Mouse (Mus musculus) brain, embryonic 14.5 days (tissue): ENCODE data around the gene Dpy19l3. TPM values are rescaled to one million over a fixed set of nuclear protein-coding genes. Genes with fewer than 3 reads are reported as not detected.

Experiments
- DNase-seq: peaks from one replicate; pipeline ENCODE4 v3.0.0-alpha.2; 2011; ENCODE audit warnings: low read depth
- CTCF ChIP-seq: fragments of 200-500 bp; IDR thresholded peaks from 2 replicates; pipeline ENCODE4 v1.5.1; 2012; ENCODE audit warnings: inconsistent platforms, mild to moderate bottlenecking, moderate library complexity, borderline replicate concordance; ENCODE audit not compliant: insufficient read depth, insufficient read length; ENCODE audit errors: extremely low read depth
- POLR2A ChIP-seq: fragments of 200-500 bp; IDR thresholded peaks from 2 replicates; pipeline ENCODE4 v1.6.1; 2012; ENCODE audit warnings: mild to moderate bottlenecking, inconsistent platforms, borderline replicate concordance; ENCODE audit not compliant: poor library complexity, insufficient read depth, insufficient read length, severe bottlenecking; ENCODE audit errors: extremely low read depth
- polyA plus RNA-seq: library from polyadenylated mRNA; depleted of rRNA; stranded (reverse); fragments of >200 nt; gene quantifications from 2 replicates; pipeline ENCODE4 v1.2.3, GENCODE M21; 2012

Dpy19l3 gene
- polyA plus RNA-seq, 1 experiment = 25.2 TPM

- peak; percentile 10; the same call in 1 of the 2 replicates for TF ChIP-seq CTCF
- TF ChIP-seq POLR2A = no peak
- DNase-seq = no peak
Measured at GRCm38 (mm10) chr7:35723035-35723434, 31.2 kb downstream of the Dpy19l3 start.

GRCm38 (mm10) chr7:35718421-35719178 lies 35.7 kb downstream of the Dpy19l3 start:
- TF ChIP-seq POLR2A (no peak), CTCF (peak; percentile 43; the same call in 1 of the 2 replicates)
- DNase-seq = no peak

- TF ChIP-seq CTCF (no peak), POLR2A (no peak)
- DNase-seq = no peak
Measured at GRCm38 (mm10) chr7:35710366-35710765, 43.9 kb downstream of the Dpy19l3 start.

- TF ChIP-seq CTCF = no peak
- no peak for TF ChIP-seq POLR2A
Measured at GRCm38 (mm10) chr7:35708101-35708500, 46.2 kb downstream of the Dpy19l3 start.

GRCm38 (mm10) chr7:35699005-35699404 lies 55.2 kb downstream of the Dpy19l3 start:
- no peak for DNase-seq
- no peak for TF ChIP-seq POLR2A
- no peak for TF ChIP-seq CTCF

More at GRCm38 (mm10) chr7:35708101-35708500, 46.2 kb downstream of the Dpy19l3 start:
- DNase-seq = no peak

- no peak for DNase-seq
- TF ChIP-seq CTCF (no peak), POLR2A (no peak)
Measured at GRCm38 (mm10) chr7:35698073-35698472, 56.2 kb downstream of the Dpy19l3 start.

- DNase-seq = no peak
- TF ChIP-seq POLR2A = no peak
- no peak for TF ChIP-seq CTCF
Measured at GRCm38 (mm10) chr7:35692641-35693040, 61.6 kb downstream of the Dpy19l3 start.

GRCm38 (mm10) chr7:35692117-35692516 lies 62.1 kb downstream of the Dpy19l3 start:
- peak; percentile 86 for DNase-seq
- TF ChIP-seq POLR2A = no peak
- no peak for TF ChIP-seq CTCF

GRCm38 (mm10) chr7:35688781-35689349 lies 65.4 kb downstream of the Dpy19l3 start:
- TF ChIP-seq POLR2A (no peak), CTCF (no peak)
- DNase-seq = peak; percentile 54

GRCm38 (mm10) chr7:35688276-35688675 lies 66.0 kb downstream of the Dpy19l3 start:
- peak; percentile 62 for DNase-seq
- TF ChIP-seq POLR2A (no peak), CTCF (no peak)

GRCm38 (mm10) chr7:35687229-35687628 lies 67.0 kb downstream of the Dpy19l3 start:
- peak; percentile 44 for DNase-seq

More at GRCm38 (mm10) chr7:35687229-35687628, 67.0 kb downstream of the Dpy19l3 start:
- no peak for TF ChIP-seq POLR2A
- no peak for TF ChIP-seq CTCF
